Mouse (Mus musculus) heart, embryonic 16.5 days (tissue): ENCODE data around the gene Ctnnbip1. TPM values are rescaled to one million over a fixed set of nuclear protein-coding genes. Genes with fewer than 3 reads are reported as not detected.

Experiments
- ATAC-seq: fragments of 200-750 bp; cut with Nextera tagmentation; replicated peaks from 2 replicates; pipeline ENCODE4 v1.8.0; 2017; ENCODE audit warnings: moderate number of reproducible peaks; ENCODE audit not compliant: insufficient read depth, low FRiP score; ENCODE audit errors: extremely low read depth
- H3K27ac ChIP-seq: fragments of 300-500 bp; sonication (generic); 2 replicates; pipeline ENCODE4 v1.5.1; 2014; ENCODE audit warnings: mild to moderate bottlenecking, low read length, control low read depth, moderate library complexity
- H3K27me3 ChIP-seq: fragments of 300-500 bp; sonication (generic); 2 replicates; pipeline ENCODE4 v1.6.1; 2014; ENCODE audit warnings: low read length, mixed read lengths; ENCODE audit not compliant: control insufficient read depth, insufficient read depth
- H3K36me3 ChIP-seq: fragments of 300-500 bp; sonication (generic); 2 replicates; pipeline ENCODE4 v1.6.1; 2014; ENCODE audit not compliant: control insufficient read depth, insufficient read depth
- H3K4me1 ChIP-seq: fragments of 300-500 bp; sonication (generic); 2 replicates; pipeline ENCODE4 v1.6.1; 2014; ENCODE audit warnings: low read length, mixed read lengths; ENCODE audit not compliant: control insufficient read depth, insufficient read depth
- H3K4me2 ChIP-seq: fragments of 300-500 bp; sonication (generic); 2 replicates; pipeline ENCODE4 v1.6.1; 2014; ENCODE audit warnings: low read depth, mild to moderate bottlenecking, control low read depth, low read length
- H3K4me3 ChIP-seq: fragments of 300-500 bp; sonication (generic); 2 replicates; pipeline ENCODE4 v1.5.1; 2014; ENCODE audit warnings: mild to moderate bottlenecking, control low read depth, low read length
- H3K9ac ChIP-seq: fragments of 300-500 bp; sonication (generic); 2 replicates; pipeline ENCODE4 v1.6.1; 2014; ENCODE audit warnings: low read length, control low read depth
- H3K9me3 ChIP-seq: fragments of 300-500 bp; sonication (generic); replicated peaks from 2 replicates; pipeline ENCODE4 v1.6.1; 2016; ENCODE audit warnings: low read length; ENCODE audit not compliant: control insufficient read depth
- WGBS: fragments of 180-500 bp; shearing (Covaris S2); extraction: QIAGEN DNeasy Blood & Tissue Kit; methylation state at CpG from one replicate; pipeline ENCODE4 v1.1.7; 2014; 5-methylcytosine and 5-hydroxymethylcytosine counted together
- polyA plus RNA-seq: library from polyadenylated mRNA; unstranded; fragments of >200 nt; fragmentation: Nextera tagmentation; extraction: Ambion mirVana; gene quantifications from 2 replicates; pipeline ENCODE4 v1.2.1, GENCODE M21; 2015

Gene Ctnnbip1
- polyA plus RNA-seq, 1 experiment from 2014 or later, result 28.7 TPM

GRCm38 (mm10) chr4:149527621-149528354 is 9.8 kb downstream of the Ctnnbip1 start:
- peaks cover 22% of the 10 kb centered on the region for H3K4me1 ChIP-seq
- no peaks in the 10 kb centered on the region for H3K36me3 ChIP-seq
- no peak overlapping the region for H3K4me2 ChIP-seq
- H3K27ac ChIP-seq, result peak overlapping the region; percentile 28
- 72% methylated on average over 15 of the region's 15 CpGs for WGBS
- no peak overlapping the region for H3K9ac ChIP-seq
- no peak overlapping the region for H3K4me3 ChIP-seq
- ATAC-seq, result no peak
- no peaks in the 10 kb centered on the region for H3K9me3 ChIP-seq
- no peaks in the 10 kb centered on the region for H3K27me3 ChIP-seq

GRCm38 (mm10) chr4:149529691-149530090 is 11.7 kb downstream of the Ctnnbip1 start:
- H3K9ac ChIP-seq, result no peak overlapping the region
- no peak for ATAC-seq
- H3K9me3 ChIP-seq, result no peaks in the 10 kb centered on the region
- H3K4me2 ChIP-seq, result no peak overlapping the region
- no peak overlapping the region for H3K4me3 ChIP-seq
- no peaks in the 10 kb centered on the region for H3K36me3 ChIP-seq
- peak overlapping the region; percentile 28 for H3K27ac ChIP-seq
- peaks cover 22% of the 10 kb centered on the region for H3K4me1 ChIP-seq
- H3K27me3 ChIP-seq, result no peaks in the 10 kb centered on the region
- 37% methylated on average over 6 of the region's 6 CpGs for WGBS

- ATAC-seq, result peak; percentile 86
- Histone ChIP-seq H3K27ac (peak overlapping the region; percentile 54; the same call in 1 of the 2 replicates), H3K27me3 (no peaks in the 10 kb centered on the region), H3K4me3 (no peak overlapping the region), H3K4me1 (peaks cover 16% of the 10 kb centered on the region), H3K9me3 (no peaks in the 10 kb centered on the region), H3K36me3 (no peaks in the 10 kb centered on the region), H3K4me2 (no peak overlapping the region), H3K9ac (0 out of 2 replicates have a peak overlapping the region, but pooled peaks have one; percentile 42)
- 31% methylated on average over 8 of the region's 8 CpGs for WGBS
Measured at GRCm38 (mm10) chr4:149539441-149539840, 21.4 kb downstream of the Ctnnbip1 start.

- Histone ChIP-seq H3K36me3 (peaks cover 11% of the 10 kb centered on the region), H3K9ac (no peak overlapping the region), H3K4me2 (no peak overlapping the region), H3K4me1 (peaks cover 16% of the 10 kb centered on the region), H3K27ac (no peak overlapping the region), H3K27me3 (no peaks in the 10 kb centered on the region), H3K9me3 (no peaks in the 10 kb centered on the region), H3K4me3 (no peak overlapping the region)
- ATAC-seq, result no peak
- 54% methylated on average over 5 of the region's 5 CpGs for WGBS
Measured at GRCm38 (mm10) chr4:149541935-149542334, 23.9 kb downstream of the Ctnnbip1 start.

GRCm38 (mm10) chr4:149542431-149542830 is 24.4 kb downstream of the Ctnnbip1 start:
- no peaks in the 10 kb centered on the region for H3K27me3 ChIP-seq
- H3K36me3 ChIP-seq, result peaks cover 12% of the 10 kb centered on the region
- no peak overlapping the region for H3K4me3 ChIP-seq
- WGBS, result 76% methylated on average over 12 of the region's 12 CpGs
- H3K4me2 ChIP-seq, result no peak overlapping the region
- H3K4me1 ChIP-seq, result peaks cover 16% of the 10 kb centered on the region
- no peaks in the 10 kb centered on the region for H3K9me3 ChIP-seq
- H3K27ac ChIP-seq, result no peak overlapping the region
- no peak overlapping the region for H3K9ac ChIP-seq
- ATAC-seq, result no peak

- Histone ChIP-seq H3K4me2 (no peak overlapping the region), H3K9me3 (no peaks in the 10 kb centered on the region), H3K9ac (no peak overlapping the region), H3K4me3 (no peak overlapping the region), H3K27ac (no peak overlapping the region), H3K4me1 (peaks cover 16% of the 10 kb centered on the region), H3K27me3 (no peaks in the 10 kb centered on the region), H3K36me3 (peaks cover 12% of the 10 kb centered on the region)
- no peak for ATAC-seq
- 43% methylated on average over 10 of the region's 10 CpGs for WGBS
Measured at GRCm38 (mm10) chr4:149542927-149543553, 25.0 kb downstream of the Ctnnbip1 start.

GRCm38 (mm10) chr4:149544892-149545291 is 26.9 kb downstream of the Ctnnbip1 start:
- ATAC-seq, result no peak
- no peak overlapping the region for H3K9ac ChIP-seq
- peaks cover 4% of the 10 kb centered on the region for H3K4me1 ChIP-seq
- no peak overlapping the region for H3K27ac ChIP-seq
- H3K4me3 ChIP-seq, result no peak overlapping the region
- no peaks in the 10 kb centered on the region for H3K27me3 ChIP-seq
- H3K9me3 ChIP-seq, result no peaks in the 10 kb centered on the region
- no peak overlapping the region for H3K4me2 ChIP-seq
- H3K36me3 ChIP-seq, result peaks cover 12% of the 10 kb centered on the region
- WGBS, result 73% methylated on average over 8 of the region's 8 CpGs

- Histone ChIP-seq H3K4me2 (no peak overlapping the region), H3K27me3 (no peaks in the 10 kb centered on the region), H3K9me3 (no peaks in the 10 kb centered on the region), H3K4me1 (no peaks in the 10 kb centered on the region), H3K36me3 (peaks cover 12% of the 10 kb centered on the region), H3K27ac (no peak overlapping the region), H3K9ac (no peak overlapping the region), H3K4me3 (no peak overlapping the region)
- WGBS, result 85% methylated on average over 9 of the region's 9 CpGs
- ATAC-seq, result no peak
Measured at GRCm38 (mm10) chr4:149546797-149547444, 28.9 kb downstream of the Ctnnbip1 start.

- Histone ChIP-seq H3K27ac (no peak overlapping the region), H3K4me2 (no peak overlapping the region), H3K4me3 (no peak overlapping the region), H3K36me3 (peaks cover 12% of the 10 kb centered on the region), H3K4me1 (no peaks in the 10 kb centered on the region), H3K9me3 (no peaks in the 10 kb centered on the region), H3K27me3 (no peaks in the 10 kb centered on the region), H3K9ac (no peak overlapping the region)
- ATAC-seq, result no peak
- 80% methylated on average over 6 of the region's 6 CpGs for WGBS
Measured at GRCm38 (mm10) chr4:149547523-149547922, 29.5 kb downstream of the Ctnnbip1 start.
